Mouse (Mus musculus) cerebellum, adult 11-12 months (tissue): ENCODE measurements around the gene Wdr25.

Experiments used
- DNase-seq: peaks from one replicate; pipeline ENCODE4 v3.0.0; 2022

Gene Wdr25

GRCm38 (mm10) chr12:108993046-108993445, 99.6 kb downstream of the Wdr25 start:
- DNase-seq, result no peak

- DNase-seq, result no peak
These were observed 101.1 kb downstream of the Wdr25 start for GRCm38 (mm10) chr12:108994436-108995031.

DNA sequence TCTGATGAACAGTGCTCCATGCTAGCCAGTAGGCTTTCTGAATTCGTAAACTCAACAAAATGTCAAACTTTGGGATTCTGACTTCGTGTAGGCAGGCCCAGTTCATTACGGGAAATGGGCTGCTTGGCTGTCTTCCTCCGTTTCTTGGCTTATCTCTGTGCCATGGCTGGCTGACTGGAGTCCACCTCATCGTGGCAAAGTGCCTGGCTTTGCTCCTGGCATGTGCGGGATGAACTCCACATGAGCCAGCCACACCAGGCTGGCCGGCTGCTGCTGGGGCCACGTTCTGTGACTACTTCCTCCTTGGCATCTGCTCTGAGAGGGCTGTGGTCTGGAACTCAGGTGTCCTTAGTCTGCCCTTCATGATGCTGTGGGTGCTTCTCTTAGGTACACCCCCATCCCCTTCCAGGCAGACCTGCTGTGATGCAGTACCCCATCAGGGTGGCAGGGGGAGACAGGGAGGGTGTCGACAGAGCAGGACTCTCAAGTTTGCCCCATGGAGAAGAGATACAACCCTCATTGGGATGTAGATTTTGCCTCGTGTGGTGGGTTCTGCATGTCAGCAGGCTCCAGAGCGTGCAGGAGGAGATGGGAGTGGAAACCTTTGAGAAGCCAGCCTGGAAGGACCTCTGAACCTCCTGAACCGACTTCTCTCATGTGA, 102.7 kb downstream of the Wdr25 start:
- peak; percentile 38 for DNase-seq

GRCm38 (mm10) chr12:108997249-108997648, 103.8 kb downstream of the Wdr25 start:
- no peak for DNase-seq

DNA sequence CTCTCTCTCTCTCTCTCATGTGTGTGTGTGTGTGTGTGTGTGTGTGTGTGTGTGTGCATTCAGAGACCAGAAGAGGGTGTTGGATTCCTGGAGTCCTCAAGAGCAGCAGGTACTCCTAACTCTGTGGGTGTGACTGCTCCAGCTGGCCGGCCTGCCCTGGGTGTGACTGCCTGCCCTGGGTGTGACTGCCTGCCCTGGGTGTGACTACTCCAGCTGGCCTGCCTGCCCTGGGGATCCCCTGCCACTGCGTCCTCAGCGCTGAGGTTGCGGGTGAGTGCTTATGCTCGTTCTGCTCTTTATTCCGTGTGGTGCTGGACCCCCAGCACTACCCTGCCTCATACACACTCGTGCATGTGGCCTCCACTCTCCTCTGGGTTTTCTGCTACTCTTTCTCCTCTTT, 109.5 kb downstream of the Wdr25 start:
- no peak for DNase-seq

DNA sequence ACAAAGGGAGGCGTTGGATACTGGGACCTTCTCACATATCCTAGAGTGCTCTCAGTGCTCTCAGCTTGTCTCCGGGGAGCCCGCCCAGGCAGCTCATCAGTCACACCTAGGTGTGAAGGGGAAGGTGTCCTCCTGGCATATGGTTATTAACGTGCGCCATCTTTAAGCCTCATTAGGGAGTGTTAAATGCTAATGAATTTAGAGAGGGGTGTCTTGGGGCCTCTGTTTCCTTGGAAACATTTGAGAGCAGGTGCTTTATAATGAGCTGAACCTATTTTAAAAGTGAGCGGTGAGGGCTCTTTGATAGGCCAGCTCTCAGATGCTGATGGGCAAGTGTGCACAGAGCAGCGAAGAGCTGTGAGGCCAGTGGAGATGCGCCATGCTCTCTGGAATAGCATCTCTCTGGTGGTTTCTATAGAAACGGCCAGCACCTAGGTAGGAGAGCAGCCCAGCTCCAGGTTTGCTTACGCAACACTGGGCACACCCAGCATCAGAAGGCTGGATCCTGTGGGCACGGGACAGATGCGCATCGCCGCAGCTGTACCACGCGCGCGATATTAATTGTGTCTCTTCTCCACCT, 116.7 kb downstream of the Wdr25 start:
- no peak for DNase-seq

- DNase-seq, result peak; percentile 96
These were observed 128.8 kb downstream of the Wdr25 start for GRCm38 (mm10) chr12:109022181-109022691.

DNA sequence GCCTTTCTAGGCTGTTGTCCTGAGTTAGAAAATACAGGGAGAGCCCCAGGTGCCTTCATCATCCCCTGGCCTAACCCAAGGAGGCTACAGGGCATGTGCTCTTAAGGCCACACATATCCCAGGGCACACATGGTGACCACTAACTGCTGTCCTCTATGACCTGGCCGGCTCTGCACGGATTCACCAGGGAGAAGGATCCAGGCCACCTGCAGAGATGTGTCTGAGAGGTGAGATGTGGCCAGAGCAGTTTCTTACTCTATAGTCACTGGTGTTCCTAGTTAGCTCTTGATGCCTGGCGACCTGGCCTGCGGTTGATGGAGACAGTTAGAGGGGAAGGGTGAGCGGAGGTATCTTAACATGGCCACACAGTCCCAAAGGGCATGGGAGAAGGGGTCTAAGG, 129.5 kb downstream of the Wdr25 start:
- DNase-seq, result no peak

DNA sequence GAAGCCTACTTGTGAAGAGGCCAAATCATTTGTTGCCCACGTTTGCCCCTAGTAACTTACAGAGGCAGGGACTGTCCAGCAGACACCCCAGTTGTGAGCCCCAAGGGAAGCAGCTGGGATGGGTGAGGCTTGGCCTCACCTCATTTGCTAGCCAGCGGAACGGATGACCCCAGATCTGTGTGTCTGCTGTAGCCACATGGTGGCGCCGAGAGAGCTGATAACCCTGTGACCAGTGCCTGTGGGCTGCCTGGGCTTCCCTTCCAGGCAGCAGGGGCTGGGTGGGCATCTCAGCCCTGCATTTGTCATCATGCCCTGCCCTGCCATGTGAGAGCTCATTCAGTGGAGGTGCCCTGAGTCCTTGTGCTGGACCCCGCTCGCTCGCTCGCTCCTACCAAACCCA, 130.3 kb downstream of the Wdr25 start:
- DNase-seq, result no peak

DNA sequence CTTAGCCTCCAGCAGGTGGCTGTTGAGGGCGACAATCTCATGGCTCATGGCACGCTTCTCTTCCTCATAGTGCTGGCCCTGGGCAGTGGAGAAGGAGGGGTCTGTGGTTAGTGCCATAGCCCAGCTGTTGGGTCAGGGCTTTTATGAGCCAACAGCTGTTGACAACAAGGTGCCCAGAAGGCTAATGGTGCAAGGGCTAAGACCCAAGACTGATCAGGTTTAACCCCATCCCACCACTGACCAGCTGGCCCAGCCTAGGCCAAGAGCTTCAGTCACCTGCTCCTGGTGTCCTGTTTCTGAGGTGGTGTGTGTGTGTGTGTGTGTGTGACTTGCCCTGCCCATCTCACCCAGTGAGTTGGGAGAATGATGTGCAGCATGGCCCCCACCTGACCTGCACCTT, 143.6 kb downstream of the Wdr25 start:
- DNase-seq, result no peak

DNA sequence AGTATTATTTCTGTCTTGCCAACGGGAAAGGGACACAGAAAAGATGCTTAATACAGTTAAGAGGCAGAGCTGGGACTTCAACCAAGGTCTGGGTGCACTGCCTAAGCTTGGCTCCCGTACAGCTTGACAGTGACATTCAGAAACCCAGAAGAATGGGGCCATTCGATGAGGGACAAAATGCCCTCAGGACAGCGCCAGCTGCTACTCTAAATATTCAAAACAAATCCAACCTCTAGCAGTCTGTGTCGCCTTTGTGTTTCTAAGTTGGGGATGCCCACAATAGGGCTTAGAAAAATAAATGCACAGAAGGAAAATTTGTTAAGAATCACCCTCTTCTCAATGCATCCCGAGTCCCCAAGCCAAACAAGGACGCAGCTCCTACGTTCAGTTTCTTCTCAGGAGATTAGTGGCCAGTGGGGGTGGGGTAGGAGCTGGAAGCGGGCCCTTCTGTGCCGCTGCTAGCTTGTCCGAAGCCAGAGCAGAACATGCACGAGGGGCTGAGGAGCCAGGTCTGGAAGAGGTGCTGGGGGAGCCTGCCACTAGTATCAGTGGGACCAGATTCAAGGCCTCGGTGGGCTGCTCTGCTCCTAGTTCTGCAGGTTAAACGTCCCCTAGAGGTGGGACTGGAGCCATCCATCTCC, 144.9 kb downstream of the Wdr25 start:
- DNase-seq, result peak; percentile 50

DNA sequence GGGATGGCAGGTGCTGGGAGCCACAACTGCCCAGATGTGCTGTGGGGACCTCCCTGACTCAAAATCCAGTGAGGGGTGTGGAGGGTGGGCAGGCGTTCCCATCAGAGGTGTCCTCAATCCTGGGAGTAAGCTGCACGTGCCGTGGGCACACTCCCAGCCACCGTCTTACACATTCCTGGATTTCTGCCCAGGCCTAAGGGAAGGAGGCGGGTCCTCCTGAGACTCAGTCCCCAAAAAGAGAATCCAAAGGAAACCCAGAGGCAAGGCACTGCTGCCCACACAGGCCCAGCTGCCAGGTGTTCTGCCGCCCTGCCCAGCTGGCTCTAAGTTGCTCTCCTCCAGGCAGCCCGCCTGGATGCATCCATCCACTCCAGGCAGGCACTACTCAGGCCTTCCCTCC, 145.9 kb downstream of the Wdr25 start:
- DNase-seq, result no peak

DNA sequence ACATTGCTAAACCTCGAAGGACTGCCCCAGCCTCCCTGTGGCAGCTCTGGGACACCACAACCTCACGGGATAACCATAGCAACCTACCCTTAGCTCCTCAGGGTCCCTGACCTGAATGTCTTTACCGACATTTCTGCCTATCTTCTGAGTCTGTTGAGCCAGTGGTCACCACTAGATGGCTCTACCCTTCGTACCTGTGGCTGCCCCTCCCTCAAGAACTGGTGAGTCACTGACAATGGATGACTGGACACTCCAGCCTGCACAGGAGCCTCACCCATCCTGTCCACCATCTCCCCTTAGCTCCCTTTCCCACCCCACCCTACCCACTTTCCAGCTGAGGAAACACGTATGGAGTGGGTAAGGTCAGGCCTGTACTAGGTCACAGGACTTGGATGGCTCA, 151.1 kb downstream of the Wdr25 start:
- DNase-seq, result no peak

GRCm38 (mm10) chr12:109045581-109045980, 152.2 kb downstream of the Wdr25 start:
- DNase-seq, result no peak

DNA sequence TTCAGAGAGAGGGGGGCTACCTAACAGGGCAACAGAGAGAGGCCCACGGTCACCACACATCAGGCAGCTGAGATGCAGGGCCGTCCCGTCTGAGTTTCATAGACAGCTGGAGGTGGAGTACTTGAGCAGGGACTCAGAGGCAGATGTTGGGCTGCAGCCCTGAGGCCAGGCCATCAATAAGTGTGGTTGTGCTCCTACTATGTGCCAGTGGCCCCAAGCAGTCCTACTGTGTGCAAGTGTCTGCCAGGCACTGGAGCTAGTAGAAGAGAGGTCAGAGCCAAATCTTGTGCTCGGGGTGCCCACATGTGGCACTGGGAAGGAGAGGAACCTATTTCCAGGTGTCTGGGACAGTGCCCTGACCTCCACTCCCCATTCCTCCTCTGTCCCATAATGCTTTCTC, 156.5 kb downstream of the Wdr25 start:
- DNase-seq, result no peak

- DNase-seq, result no peak
These were observed 159.8 kb downstream of the Wdr25 start for GRCm38 (mm10) chr12:109053020-109053806.

DNA sequence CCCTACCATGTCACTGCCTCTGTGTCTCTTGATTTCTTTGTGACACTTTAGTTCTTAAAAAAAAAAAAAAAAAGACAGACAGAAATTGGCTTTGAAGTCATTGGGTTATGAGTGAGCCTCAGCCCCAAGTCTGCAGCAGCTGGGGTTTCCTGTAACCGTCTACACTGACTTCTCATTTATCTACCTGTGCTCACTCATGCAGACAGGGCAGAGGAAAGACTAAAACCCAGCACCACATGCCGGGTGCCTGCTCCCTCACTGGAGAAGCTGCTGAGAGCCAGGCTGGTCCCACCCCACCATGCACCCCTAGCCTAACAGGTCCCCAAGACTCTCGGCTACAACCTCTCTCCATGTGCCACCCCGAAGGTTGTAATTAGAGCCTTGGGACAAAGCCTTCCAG, 164.3 kb downstream of the Wdr25 start:
- DNase-seq, result no peak

- DNase-seq, result no peak
These were observed 165.2 kb downstream of the Wdr25 start for GRCm38 (mm10) chr12:109058660-109059059.

DNA sequence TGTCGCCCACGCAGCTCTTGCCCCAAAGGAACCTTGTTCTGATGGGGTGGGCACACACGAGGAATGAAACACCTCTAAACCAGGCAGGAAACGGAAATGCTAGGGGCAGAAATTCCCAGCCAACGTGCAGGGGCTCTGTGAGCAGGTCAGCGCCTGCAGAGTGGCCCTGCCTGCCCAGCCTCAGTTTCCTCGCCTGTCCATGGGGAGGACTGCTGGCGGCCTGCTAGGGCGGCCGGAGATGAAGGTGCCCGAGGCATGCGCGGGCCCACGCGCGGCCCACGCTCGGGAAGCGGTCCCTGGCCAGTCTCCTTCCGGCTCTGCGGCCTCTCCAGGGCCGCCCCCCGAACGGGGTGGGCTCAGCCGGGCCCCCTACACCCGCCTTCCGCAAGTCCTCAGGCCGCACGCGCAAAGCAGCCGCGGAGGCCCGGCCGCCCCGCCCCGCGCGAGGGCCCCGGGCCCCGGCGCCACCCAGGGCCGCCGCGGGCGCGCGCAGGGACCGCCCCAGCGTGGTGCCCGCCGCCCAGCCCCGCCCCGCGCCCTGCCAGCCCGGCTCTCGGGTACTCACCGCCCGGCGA, 174.2 kb downstream of the Wdr25 start:
- no peak for DNase-seq

- no peak for DNase-seq
These were observed 174.8 kb downstream of the Wdr25 start, which contains the start of gene Begain for GRCm38 (mm10) chr12:109068167-109068653. TSS of gene Begain (minus strand) at chr12:109068217.

- DNase-seq, result no peak
These were observed 175.3 kb downstream of the Wdr25 start for GRCm38 (mm10) chr12:109068738-109069137.

- DNase-seq, result peak; percentile 33
These were observed 176.3 kb downstream of the Wdr25 start for GRCm38 (mm10) chr12:109069751-109070150.
